Mouse (Mus musculus): Measurements from ENCODE around the gene Prr3. TPM values are rescaled to one million over a fixed set of nuclear protein-coding genes. Genes with fewer than 3 reads are reported as not detected.

Gene Prr3
- 25.5 and 33.5 TPM in 2 replicates for polyA plus RNA-seq (2011; ENCODE audit: insufficient read depth, insufficient read length, low read depth, missing spikeins)

GRCm38 (mm10) chr17:35979401-35980362, at the start of gene Prr3, which contains the start of gene Gnl1:
Gene Prr3, minus strand, starts transcription at chr17:35980236.
Gene Gnl1, plus strand, starts transcription at chr17:35979851.
- peaks cover 17% of the 10 kb centered on the region; the same call in 1 of the 2 replicates for H3K36me3 ChIP-seq (ENCODE audit: control insufficient read depth, insufficient read depth, low read length, poor library complexity, severe bottlenecking)

GRCm38 (mm10) chr17:36028879-36029619, 49.0 kb upstream of the Prr3 start:
- no peak for TF ChIP-seq CTCF (IDR thresholded peaks at IDR 0.05; ENCODE audit: low read depth, low read length)
- TF ChIP-seq EP300 (IDR thresholded peaks at IDR 0.05; ENCODE audit: insufficient read depth, low read depth, low read length): no peak
- TF ChIP-seq POLR2A (IDR thresholded peaks at IDR 0.05; ENCODE audit: insufficient read depth, low read length): no peak
- no peak overlapping the region for H3K9ac ChIP-seq (ENCODE audit: low read depth, poor library complexity, severe bottlenecking)
- no peaks in the 10 kb centered on the region for H3K4me1 ChIP-seq (ENCODE audit: control insufficient read depth, insufficient read depth, low read length)
- no peak overlapping the region for H3K27ac ChIP-seq (ENCODE audit: insufficient read depth, low read length)
- H3K36me3 ChIP-seq (ENCODE audit: control insufficient read depth, insufficient read depth, low read length, poor library complexity, severe bottlenecking): no peaks in the 10 kb centered on the region
- peaks cover 16% of the 10 kb centered on the region for H3K9me3 ChIP-seq (replicated peaks; ENCODE audit: control insufficient read depth, insufficient read depth, low read length, poor library complexity, severe bottlenecking)
- no peak overlapping the region for H3K4me3 ChIP-seq (ENCODE audit: low read depth, low read length)
- H3K27me3 ChIP-seq (ENCODE audit: control insufficient read depth, insufficient read depth, low read length, poor library complexity, severe bottlenecking): no peaks in the 10 kb centered on the region

More at GRCm38 (mm10) chr17:35979401-35980362, at the start of gene Prr3, which contains the start of gene Gnl1:
- no peaks in the 10 kb centered on the region for H3K9me3 ChIP-seq (replicated peaks; ENCODE audit: control insufficient read depth, insufficient read depth, low read length, poor library complexity, severe bottlenecking)
- H3K27ac ChIP-seq (ENCODE audit: insufficient read depth, low read length): peak within 1 kb of the TSS; percentile 61
- no peaks in the 10 kb centered on the region for H3K27me3 ChIP-seq (ENCODE audit: control insufficient read depth, insufficient read depth, low read length, poor library complexity, severe bottlenecking)
- TF ChIP-seq POLR2A (IDR thresholded peaks at IDR 0.05; ENCODE audit: insufficient read depth, low read length) (no peak), CTCF (IDR thresholded peaks at IDR 0.05; ENCODE audit: low read depth, low read length) (no peak), EP300 (IDR thresholded peaks at IDR 0.05; ENCODE audit: insufficient read depth, low read depth, low read length) (no peak)
- peak within 1 kb of the TSS; percentile 92 for H3K9ac ChIP-seq (ENCODE audit: low read depth, poor library complexity, severe bottlenecking)
- H3K4me1 ChIP-seq (ENCODE audit: control insufficient read depth, insufficient read depth, low read length): no peaks in the 10 kb centered on the region
- peak within 1 kb of the TSS; percentile 92 for H3K4me3 ChIP-seq (ENCODE audit: low read depth, low read length)

- no peak overlapping the region for H3K4me3 ChIP-seq (ENCODE audit: low read depth, low read length)
- H3K4me1 ChIP-seq (ENCODE audit: control insufficient read depth, insufficient read depth, low read length): no peaks in the 10 kb centered on the region
- TF ChIP-seq CTCF (IDR thresholded peaks at IDR 0.05; ENCODE audit: low read depth, low read length) (no peak), EP300 (IDR thresholded peaks at IDR 0.05; ENCODE audit: insufficient read depth, low read depth, low read length) (no peak), POLR2A (IDR thresholded peaks at IDR 0.05; ENCODE audit: insufficient read depth, low read length) (no peak)
- no peaks in the 10 kb centered on the region for H3K27me3 ChIP-seq (ENCODE audit: control insufficient read depth, insufficient read depth, low read length, poor library complexity, severe bottlenecking)
- H3K36me3 ChIP-seq (ENCODE audit: control insufficient read depth, insufficient read depth, low read length, poor library complexity, severe bottlenecking): no peaks in the 10 kb centered on the region
- H3K27ac ChIP-seq (ENCODE audit: insufficient read depth, low read length): no peak overlapping the region
- H3K9me3 ChIP-seq (replicated peaks; ENCODE audit: control insufficient read depth, insufficient read depth, low read length, poor library complexity, severe bottlenecking): peaks cover 16% of the 10 kb centered on the region
- no peak overlapping the region for H3K9ac ChIP-seq (ENCODE audit: low read depth, poor library complexity, severe bottlenecking)
These were observed 47.6 kb upstream of the Prr3 start for GRCm38 (mm10) chr17:36027663-36028062.

GRCm38 (mm10) chr17:36025901-36026300, 45.9 kb upstream of the Prr3 start:
- Histone ChIP-seq H3K4me3 (ENCODE audit: low read depth, low read length) (no peak overlapping the region), H3K9ac (ENCODE audit: low read depth, poor library complexity, severe bottlenecking) (no peak overlapping the region)
- no peak for TF ChIP-seq EP300 (IDR thresholded peaks at IDR 0.05; ENCODE audit: insufficient read depth, low read depth, low read length)
- TF ChIP-seq POLR2A (IDR thresholded peaks at IDR 0.05; ENCODE audit: insufficient read depth, low read length): no peak
- no peak for TF ChIP-seq CTCF (IDR thresholded peaks at IDR 0.05; ENCODE audit: low read depth, low read length)

DNA sequence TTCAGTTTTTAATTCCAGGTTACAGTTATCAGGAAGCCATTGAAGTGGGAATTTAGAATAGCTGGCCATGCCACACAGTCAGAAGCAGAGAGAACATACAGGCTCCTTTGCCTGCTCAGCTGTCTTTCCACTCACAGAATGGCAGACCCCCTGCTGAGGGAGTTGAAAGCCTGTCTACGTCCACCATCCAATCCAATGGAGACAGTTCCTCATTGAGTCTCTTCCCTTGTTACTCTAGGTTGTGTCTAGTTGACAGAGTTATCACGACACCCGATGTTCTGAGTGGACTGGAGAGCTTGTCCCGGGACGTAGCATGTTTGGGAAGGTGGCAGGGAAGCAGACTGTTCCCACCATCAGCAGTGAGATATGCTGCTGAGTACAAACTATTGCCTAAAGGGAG, 45.2 kb upstream of the Prr3 start:
- Histone ChIP-seq H3K9me3 (replicated peaks; ENCODE audit: control insufficient read depth, insufficient read depth, low read length, poor library complexity, severe bottlenecking) (peaks cover 16% of the 10 kb centered on the region), H3K4me3 (ENCODE audit: low read depth, low read length) (no peak overlapping the region), H3K27me3 (ENCODE audit: control insufficient read depth, insufficient read depth, low read length, poor library complexity, severe bottlenecking) (no peaks in the 10 kb centered on the region), H3K27ac (ENCODE audit: insufficient read depth, low read length) (no peak overlapping the region), H3K9ac (ENCODE audit: low read depth, poor library complexity, severe bottlenecking) (no peak overlapping the region), H3K4me1 (ENCODE audit: control insufficient read depth, insufficient read depth, low read length) (no peaks in the 10 kb centered on the region), H3K36me3 (ENCODE audit: control insufficient read depth, insufficient read depth, low read length, poor library complexity, severe bottlenecking) (no peaks in the 10 kb centered on the region)
- no peak for TF ChIP-seq POLR2A (IDR thresholded peaks at IDR 0.05; ENCODE audit: insufficient read depth, low read length)
- TF ChIP-seq CTCF (IDR thresholded peaks at IDR 0.05; ENCODE audit: low read depth, low read length): no peak
- no peak for TF ChIP-seq EP300 (IDR thresholded peaks at IDR 0.05; ENCODE audit: insufficient read depth, low read depth, low read length)

More at GRCm38 (mm10) chr17:36025901-36026300, 45.9 kb upstream of the Prr3 start:
- H3K4me1 ChIP-seq (ENCODE audit: control insufficient read depth, insufficient read depth, low read length): no peaks in the 10 kb centered on the region
- peaks cover 16% of the 10 kb centered on the region for H3K9me3 ChIP-seq (replicated peaks; ENCODE audit: control insufficient read depth, insufficient read depth, low read length, poor library complexity, severe bottlenecking)
- H3K27me3 ChIP-seq (ENCODE audit: control insufficient read depth, insufficient read depth, low read length, poor library complexity, severe bottlenecking): no peaks in the 10 kb centered on the region
- H3K36me3 ChIP-seq (ENCODE audit: control insufficient read depth, insufficient read depth, low read length, poor library complexity, severe bottlenecking): no peaks in the 10 kb centered on the region
- no peak overlapping the region for H3K27ac ChIP-seq (ENCODE audit: insufficient read depth, low read length)

Measured in ES-Bruce4 (cell line).